Mouse (Mus musculus): Measurements from ENCODE around the gene Gjb1. TPM values are rescaled to one million over a fixed set of nuclear protein-coding genes. Genes with fewer than 3 reads are reported as not detected.
A peak's percentile ranks its signal among the peaks of the same experiment; 100 is the strongest.
"Not testable (repeated sequence)": the region's sequence is repeated elsewhere in the genome, so short reads cannot be mapped to it uniquely, and the experiment has no call there.

The Gjb1 gene
- 14.0 and 20.9 TPM in 2 replicates for polyA plus RNA-seq (2014; fragmentation: Nextera tagmentation; extraction: Ambion mirVana)

DNA sequence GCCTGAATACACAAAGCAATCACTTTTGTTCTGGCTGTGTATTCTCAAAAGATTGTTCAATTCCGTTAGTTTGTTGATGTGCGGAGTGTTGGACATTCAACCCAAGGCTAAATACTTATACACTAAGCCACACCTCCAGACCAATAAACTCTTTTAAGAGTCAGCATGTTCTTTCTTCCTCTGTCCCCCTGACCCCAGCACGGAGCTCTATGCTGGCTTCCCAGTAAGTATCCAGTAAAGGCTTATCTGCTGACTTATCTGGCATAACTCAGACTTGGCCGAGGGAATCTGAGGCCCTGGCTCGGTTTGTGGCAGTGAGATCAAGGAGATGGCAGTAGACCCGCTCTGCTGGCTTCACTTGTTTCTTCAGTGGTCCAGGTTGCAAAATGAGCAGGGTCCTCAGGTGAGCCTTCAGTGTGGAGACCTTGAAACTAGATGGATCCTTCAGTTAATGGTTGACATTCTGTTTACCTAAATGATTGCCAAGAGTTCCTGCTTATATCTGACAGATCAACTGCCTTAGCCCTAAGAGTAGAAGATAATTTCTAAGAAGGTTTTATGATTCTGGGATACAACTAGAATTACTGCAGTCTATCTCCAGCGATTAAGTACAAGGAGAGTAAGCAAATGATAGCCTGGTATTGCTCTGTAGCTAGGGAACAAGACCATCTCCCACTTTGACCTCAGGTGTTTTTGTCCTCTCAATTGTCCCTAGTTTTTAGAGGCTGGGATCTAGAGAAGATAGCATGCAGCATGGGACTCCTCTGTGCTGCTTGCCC, at the start of gene Gjb1:
TSS of gene Gjb1 (plus strand) at position 189 of the 779 bp plus-strand sequence.
- Histone ChIP-seq H3K27ac (ENCODE audit: low read depth) (no peak within 1 kb of the TSS), H3K36me3 (ENCODE audit: control insufficient read depth, insufficient read depth, low read length) (no peaks in the 10 kb centered on the region), H3K9ac (ENCODE audit: low read length) (no peak within 1 kb of the TSS), H3K9me3 (ENCODE audit: control insufficient read depth, low read length) (no peaks in the 10 kb centered on the region), H3K4me1 (replicated peaks; ENCODE audit: control insufficient read depth, insufficient read depth, low read length) (no peaks in the 10 kb centered on the region), H3K4me3 (ENCODE audit: low read depth, low read length) (no peak within 1 kb of the TSS), H3K4me2 (ENCODE audit: low read length) (peak within 1 kb of the TSS; percentile 8; the same call in 1 of the 2 replicates), H3K27me3 (replicated peaks; ENCODE audit: control insufficient read depth, insufficient read depth, low read length) (peaks cover 3% of the 10 kb centered on the region; the same call in 1 of the 2 replicates)
- 62% methylated on average over 7 of the region's 7 CpGs for WGBS
- DNase-seq (ENCODE audit: low spot score) (no peak), ATAC-seq (replicated peaks; ENCODE audit: low FRiP score, low TSS enrichment, low read depth) (peak; percentile 67)

- Histone ChIP-seq H3K4me3 (ENCODE audit: low read depth, low read length) (no peak overlapping the region), H3K4me1 (replicated peaks; ENCODE audit: control insufficient read depth, insufficient read depth, low read length) (0 out of 2 replicates have a peak, but pooled peaks cover 5% of the 10 kb centered on the region), H3K9me3 (ENCODE audit: control insufficient read depth, low read length) (no peaks in the 10 kb centered on the region), H3K27ac (ENCODE audit: low read depth) (peak overlapping the region; percentile 27; the same call in 1 of the 2 replicates), H3K9ac (ENCODE audit: low read length) (no peak overlapping the region), H3K27me3 (replicated peaks; ENCODE audit: control insufficient read depth, insufficient read depth, low read length) (no peaks in the 10 kb centered on the region), H3K4me2 (ENCODE audit: low read length) (no peak overlapping the region), H3K36me3 (ENCODE audit: control insufficient read depth, insufficient read depth, low read length) (no peaks in the 10 kb centered on the region)
- 20% methylated on average over 8 of the region's 10 CpGs for WGBS
- ATAC-seq (replicated peaks; ENCODE audit: low FRiP score, low TSS enrichment, low read depth) (no peak), DNase-seq (ENCODE audit: low spot score) (peak; percentile 74)
Observed at GRCm38 (mm10) chrX:101329372-101330028, 46.7 kb upstream of the Gjb1 start.

DNA sequence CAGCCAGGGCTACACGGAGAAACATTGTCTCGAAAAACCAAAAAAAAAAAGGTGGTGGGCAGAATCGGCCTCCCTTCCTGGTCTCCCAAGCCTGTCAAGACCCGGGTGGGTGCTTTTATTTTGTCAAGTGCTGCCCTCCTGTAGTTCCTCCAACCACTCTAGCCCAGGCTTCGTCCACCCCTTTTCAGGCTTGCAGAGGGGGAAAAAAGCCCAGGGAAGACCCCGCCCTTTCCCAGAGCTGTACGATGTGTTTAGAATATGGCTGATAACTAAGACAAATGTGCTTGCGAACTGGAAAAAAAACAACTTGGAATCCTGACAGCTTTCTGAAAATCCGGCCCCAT, 44.2 kb upstream of the Gjb1 start:
- peak overlapping the region; percentile 19 for H3K4me3 ChIP-seq (ENCODE audit: low read depth, low read length)
- ATAC-seq (replicated peaks; ENCODE audit: low FRiP score, low TSS enrichment, low read depth) (no peak; the same call in 1 of the 2 replicates), DNase-seq (ENCODE audit: low spot score) (no peak)
- H3K4me1 ChIP-seq (replicated peaks; ENCODE audit: control insufficient read depth, insufficient read depth, low read length), result 0 out of 2 replicates have a peak, but pooled peaks cover 5% of the 10 kb centered on the region
- H3K9ac ChIP-seq (ENCODE audit: low read length), result peak overlapping the region; percentile 6; the same call in 1 of the 2 replicates
- WGBS, result 39% methylated on average over 9 of the region's 9 CpGs
- H3K27ac ChIP-seq (ENCODE audit: low read depth), result peak overlapping the region; percentile 89
- no peaks in the 10 kb centered on the region for H3K36me3 ChIP-seq (ENCODE audit: control insufficient read depth, insufficient read depth, low read length)
- no peaks in the 10 kb centered on the region for H3K27me3 ChIP-seq (replicated peaks; ENCODE audit: control insufficient read depth, insufficient read depth, low read length)
- H3K9me3 ChIP-seq (ENCODE audit: control insufficient read depth, low read length), result no peaks in the 10 kb centered on the region
- peak overlapping the region; percentile 46 for H3K4me2 ChIP-seq (ENCODE audit: low read length)

GRCm38 (mm10) chrX:101332375-101333211, 43.6 kb upstream of the Gjb1 start:
- Histone ChIP-seq H3K4me2 (ENCODE audit: low read length) (peak overlapping the region; percentile 52), H3K9ac (ENCODE audit: low read length) (peak overlapping the region; percentile 32), H3K36me3 (ENCODE audit: control insufficient read depth, insufficient read depth, low read length) (no peaks in the 10 kb centered on the region), H3K27me3 (replicated peaks; ENCODE audit: control insufficient read depth, insufficient read depth, low read length) (no peaks in the 10 kb centered on the region), H3K27ac (ENCODE audit: low read depth) (peak overlapping the region; percentile 89), H3K4me1 (replicated peaks; ENCODE audit: control insufficient read depth, insufficient read depth, low read length) (0 out of 2 replicates have a peak, but pooled peaks cover 5% of the 10 kb centered on the region), H3K9me3 (ENCODE audit: control insufficient read depth, low read length) (no peaks in the 10 kb centered on the region), H3K4me3 (ENCODE audit: low read depth, low read length) (peak overlapping the region; percentile 29)
- 18% methylated on average over 45 of the region's 49 CpGs for WGBS
- ATAC-seq (replicated peaks; ENCODE audit: low FRiP score, low TSS enrichment, low read depth) (peak; percentile 94), DNase-seq (ENCODE audit: low spot score) (peak; percentile 86)

GRCm38 (mm10) chrX:101334606-101335005, 41.6 kb upstream of the Gjb1 start:
- H3K36me3 ChIP-seq (ENCODE audit: control insufficient read depth, insufficient read depth, low read length), result no peaks in the 10 kb centered on the region
- no peak overlapping the region for H3K4me3 ChIP-seq (ENCODE audit: low read depth, low read length)
- no peak for ATAC-seq (replicated peaks; ENCODE audit: low FRiP score, low TSS enrichment, low read depth)
- H3K4me2 ChIP-seq (ENCODE audit: low read length), result no peak overlapping the region
- WGBS, result 89% methylated on average over 5 of the region's 5 CpGs
- H3K9ac ChIP-seq (ENCODE audit: low read length), result no peak overlapping the region
- no peak for DNase-seq (ENCODE audit: low spot score)
- 0 out of 2 replicates have a peak, but pooled peaks cover 5% of the 10 kb centered on the region for H3K4me1 ChIP-seq (replicated peaks; ENCODE audit: control insufficient read depth, insufficient read depth, low read length)
- no peaks in the 10 kb centered on the region for H3K27me3 ChIP-seq (replicated peaks; ENCODE audit: control insufficient read depth, insufficient read depth, low read length)
- H3K27ac ChIP-seq (ENCODE audit: low read depth), result no peak overlapping the region
- H3K9me3 ChIP-seq (ENCODE audit: control insufficient read depth, low read length), result no peaks in the 10 kb centered on the region

DNA sequence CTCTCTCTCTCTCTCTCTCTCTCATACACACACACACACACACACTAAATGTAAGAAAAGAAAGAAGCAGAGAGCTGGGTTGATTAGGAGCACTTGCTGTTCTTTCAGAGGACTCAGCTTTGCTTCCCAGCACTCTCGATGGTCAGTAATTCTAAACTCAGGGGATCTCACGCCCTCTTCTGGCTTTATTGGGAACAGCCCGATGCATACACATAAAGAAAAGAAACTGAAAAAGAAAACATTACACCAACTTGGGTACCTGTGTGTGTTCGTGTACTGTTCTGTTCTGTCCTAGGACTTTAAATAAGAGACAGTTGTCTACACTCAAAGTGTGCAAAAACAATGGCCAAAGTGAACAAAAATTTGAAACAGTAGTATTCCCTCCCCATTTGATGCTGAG, 37.5 kb upstream of the Gjb1 start:
- Histone ChIP-seq H3K36me3 (ENCODE audit: control insufficient read depth, insufficient read depth, low read length) (no peaks in the 10 kb centered on the region), H3K4me1 (replicated peaks; ENCODE audit: control insufficient read depth, insufficient read depth, low read length) (no peaks in the 10 kb centered on the region), H3K4me2 (ENCODE audit: low read length) (no peak overlapping the region), H3K27me3 (replicated peaks; ENCODE audit: control insufficient read depth, insufficient read depth, low read length) (0 out of 2 replicates have a peak, but pooled peaks cover 4% of the 10 kb centered on the region), H3K27ac (ENCODE audit: low read depth) (no peak overlapping the region), H3K4me3 (ENCODE audit: low read depth, low read length) (no peak overlapping the region), H3K9me3 (ENCODE audit: control insufficient read depth, low read length) (no peaks in the 10 kb centered on the region), H3K9ac (ENCODE audit: low read length) (no peak overlapping the region)
- DNase-seq (ENCODE audit: low spot score) (no peak), ATAC-seq (replicated peaks; ENCODE audit: low FRiP score, low TSS enrichment, low read depth) (no peak)
- WGBS, result 51% methylated on average over 4 of the region's 4 CpGs

- ATAC-seq (replicated peaks; ENCODE audit: low FRiP score, low TSS enrichment, low read depth); H3K27me3 ChIP-seq (replicated peaks; ENCODE audit: control insufficient read depth, insufficient read depth, low read length); H3K36me3 ChIP-seq (ENCODE audit: control insufficient read depth, insufficient read depth, low read length); H3K4me2 ChIP-seq (ENCODE audit: low read length); H3K9me3 ChIP-seq (ENCODE audit: control insufficient read depth, low read length); H3K4me3 ChIP-seq (ENCODE audit: low read depth, low read length); H3K27ac ChIP-seq (ENCODE audit: low read depth); DNase-seq (ENCODE audit: low spot score); H3K9ac ChIP-seq (ENCODE audit: low read length); H3K4me1 ChIP-seq (replicated peaks; ENCODE audit: control insufficient read depth, insufficient read depth, low read length): not testable (repeated sequence)
- 54% methylated on average over 2 of the region's 2 CpGs for WGBS
Observed at GRCm38 (mm10) chrX:101342837-101343236, 33.3 kb upstream of the Gjb1 start.

DNA sequence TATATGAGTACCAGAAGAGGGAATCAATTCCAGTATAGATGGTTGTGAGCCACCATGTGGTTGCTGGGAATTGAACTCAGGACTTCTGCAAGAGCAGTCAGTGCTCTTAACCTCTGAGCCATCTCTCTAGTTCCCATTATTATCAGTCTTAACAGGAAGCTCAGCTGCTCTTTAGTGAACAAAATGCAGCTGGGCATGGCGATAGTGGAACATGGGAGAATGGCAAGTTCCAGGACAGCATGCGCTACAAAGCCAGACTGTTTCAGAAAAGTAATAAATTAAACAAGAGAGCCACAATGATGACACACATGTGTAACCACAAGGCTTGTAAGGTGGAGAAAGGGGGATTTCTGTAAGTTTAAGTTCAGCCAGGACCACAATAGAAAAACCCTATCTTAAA, 30.7 kb upstream of the Gjb1 start:
- no peaks in the 10 kb centered on the region for H3K36me3 ChIP-seq (ENCODE audit: control insufficient read depth, insufficient read depth, low read length)
- H3K9ac ChIP-seq (ENCODE audit: low read length), result no peak overlapping the region
- no peak overlapping the region for H3K4me2 ChIP-seq (ENCODE audit: low read length)
- ATAC-seq (replicated peaks; ENCODE audit: low FRiP score, low TSS enrichment, low read depth) (no peak), DNase-seq (ENCODE audit: low spot score) (no peak)
- WGBS, result 88% methylated on average over 2 of the region's 2 CpGs
- no peak overlapping the region for H3K4me3 ChIP-seq (ENCODE audit: low read depth, low read length)
- H3K27me3 ChIP-seq (replicated peaks; ENCODE audit: control insufficient read depth, insufficient read depth, low read length), result peaks cover 4% of the 10 kb centered on the region; the same call in 1 of the 2 replicates
- no peaks in the 10 kb centered on the region for H3K4me1 ChIP-seq (replicated peaks; ENCODE audit: control insufficient read depth, insufficient read depth, low read length)
- H3K9me3 ChIP-seq (ENCODE audit: control insufficient read depth, low read length), result no peaks in the 10 kb centered on the region
- H3K27ac ChIP-seq (ENCODE audit: low read depth), result no peak overlapping the region
